Mouse (Mus musculus): ENCODE measurements at regions not wholly inside any gene's neighbourhood (a gene's known extent, or its start where the extent isn't known, plus 50 kb on each side); places are given as distances from the start of the nearest gene placed in this dataset.

GRCm38 (mm10) chr1:83736428-83737117, 328.6 kb upstream of the Sphkap start:
- no peak for DNase-seq (ENCODE audit: low spot score)
- intact Hi-C loops (cut with DNase I): no loop called here

DNA sequence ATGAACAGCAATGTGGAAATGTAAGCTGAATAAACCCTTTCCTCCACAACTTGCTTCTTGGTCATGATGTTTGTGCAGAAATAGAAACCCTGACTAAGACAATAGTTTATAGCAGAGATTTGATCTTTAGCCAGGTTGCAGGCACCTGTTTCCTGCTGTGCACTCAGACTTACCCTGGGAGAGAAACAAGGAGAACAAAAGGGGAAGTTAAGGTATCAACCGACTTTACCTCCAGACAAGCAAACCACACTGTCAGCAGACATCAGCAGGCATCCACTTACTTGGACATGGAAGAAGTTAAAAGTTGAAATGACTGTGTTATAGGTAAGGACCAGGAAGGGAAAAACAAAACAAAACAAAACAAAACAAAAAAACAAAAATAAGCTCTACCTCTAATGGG, 323.7 kb upstream of the Sphkap start:
- DNase-seq (ENCODE audit: low spot score): no peak
- intact Hi-C loops (cut with DNase I): no loop called here

DNA sequence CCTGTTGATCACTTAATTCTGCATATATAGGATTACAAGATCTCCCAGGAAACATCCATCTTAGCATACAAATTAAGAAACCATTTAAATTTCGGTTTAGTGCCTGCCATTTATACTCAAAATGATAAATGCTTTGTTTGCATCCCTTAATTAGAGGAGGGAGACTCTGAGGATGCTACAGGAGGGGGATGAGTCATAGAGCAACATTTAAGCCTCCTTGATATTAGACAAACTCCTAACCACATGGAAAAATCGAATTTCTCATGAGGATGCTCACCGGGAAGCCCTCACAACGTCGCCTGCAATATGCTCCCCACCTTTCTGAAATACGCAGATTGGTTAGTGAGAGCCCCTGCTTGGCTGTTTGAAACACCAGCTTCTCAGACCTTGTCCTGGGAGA, 320.8 kb upstream of the Sphkap start:
- intact Hi-C loops (cut with DNase I): loop anchor here (5.0 kb wide), 1 partner anchor 853 kb away; no protein-coding TSS in a partner anchor
- no peak for DNase-seq (ENCODE audit: low spot score)

- intact Hi-C loops (cut with DNase I): loop anchor here (5.0 kb wide), 1 partner anchor 854 kb away; no protein-coding TSS in a partner anchor
- no peak for DNase-seq (ENCODE audit: low spot score)
These were observed 319.9 kb upstream of the Sphkap start for GRCm38 (mm10) chr1:83727938-83728337.

DNA sequence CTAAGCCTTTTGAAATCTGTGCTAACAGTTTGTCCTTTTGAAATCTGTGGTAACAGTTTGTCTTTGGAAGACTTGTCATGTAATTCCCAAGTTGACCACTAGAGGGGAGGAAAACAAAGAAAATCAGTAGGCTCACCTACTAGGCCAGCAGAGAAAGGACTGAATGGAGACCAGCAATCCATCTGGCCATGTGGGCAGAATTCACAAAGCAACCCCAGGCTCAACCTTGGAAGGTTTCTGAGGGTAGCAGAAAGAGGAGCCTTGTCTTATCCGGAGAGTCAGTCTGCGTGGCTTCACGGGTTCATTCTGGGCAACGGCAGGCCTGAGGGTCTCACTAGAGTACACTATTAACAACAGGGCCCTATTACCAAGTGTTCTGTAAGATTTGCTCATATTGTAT, 319.2 kb upstream of the Sphkap start:
- no peak for DNase-seq (ENCODE audit: low spot score)
- intact Hi-C loops (cut with DNase I): loop anchor here (5.0 kb wide), 1 partner anchor 855 kb away; no protein-coding TSS in a partner anchor

DNA sequence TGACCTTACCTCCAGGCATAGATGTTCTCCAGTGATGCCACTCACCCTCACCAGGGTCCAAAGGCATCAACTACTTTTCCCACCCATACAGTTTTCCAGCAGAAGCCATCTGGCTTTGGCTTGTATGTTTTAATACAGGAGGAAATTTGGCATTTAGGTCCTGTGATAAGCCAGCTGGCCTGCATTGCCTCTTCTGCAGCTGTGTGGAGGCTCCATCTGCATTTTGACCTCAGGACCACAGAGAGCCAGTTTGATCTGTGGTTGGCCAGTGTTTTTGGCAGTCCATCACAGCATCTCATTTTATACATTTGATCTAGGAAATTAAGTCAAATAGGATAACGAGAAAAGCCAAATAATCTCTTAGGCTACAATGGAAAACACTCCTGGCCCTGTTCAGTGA, 315.1 kb upstream of the Sphkap start:
- intact Hi-C loops (cut with DNase I): no loop called here
- DNase-seq (ENCODE audit: low spot score): no peak

GRCm38 (mm10) chr1:83720166-83720565, 312.2 kb upstream of the Sphkap start:
- intact Hi-C loops (cut with DNase I): no loop called here
- no peak for DNase-seq (ENCODE audit: low spot score)

GRCm38 (mm10) chr1:83717056-83717455, 309.1 kb upstream of the Sphkap start:
- no peak for DNase-seq (ENCODE audit: low spot score)
- intact Hi-C loops (cut with DNase I): loop anchor here (2.0 to 10.0 kb wide), 3 partner anchors 312 to 650 kb away; partner anchors contain the start of gene Sphkap

- DNase-seq (ENCODE audit: low spot score): no peak
- intact Hi-C loops (cut with DNase I): no loop called here
These were observed 293.9 kb upstream of the Sphkap start for GRCm38 (mm10) chr1:83701696-83702404.

- DNase-seq (ENCODE audit: low spot score): no peak
These were observed 289.4 kb upstream of the Sphkap start for GRCm38 (mm10) chr1:83697422-83697821.

GRCm38 (mm10) chr1:83685221-83685620, 277.2 kb upstream of the Sphkap start:
- no peak for DNase-seq (ENCODE audit: low spot score)
- intact Hi-C loops (cut with DNase I): no loop called here

More at GRCm38 (mm10) chr1:83697422-83697821, 289.4 kb upstream of the Sphkap start:
- intact Hi-C loops (cut with DNase I): no loop called here

GRCm38 (mm10) chr1:83665326-83665725, 257.3 kb upstream of the Sphkap start:
- intact Hi-C loops (cut with DNase I): no loop called here
- no peak for DNase-seq (ENCODE audit: low spot score)

DNA sequence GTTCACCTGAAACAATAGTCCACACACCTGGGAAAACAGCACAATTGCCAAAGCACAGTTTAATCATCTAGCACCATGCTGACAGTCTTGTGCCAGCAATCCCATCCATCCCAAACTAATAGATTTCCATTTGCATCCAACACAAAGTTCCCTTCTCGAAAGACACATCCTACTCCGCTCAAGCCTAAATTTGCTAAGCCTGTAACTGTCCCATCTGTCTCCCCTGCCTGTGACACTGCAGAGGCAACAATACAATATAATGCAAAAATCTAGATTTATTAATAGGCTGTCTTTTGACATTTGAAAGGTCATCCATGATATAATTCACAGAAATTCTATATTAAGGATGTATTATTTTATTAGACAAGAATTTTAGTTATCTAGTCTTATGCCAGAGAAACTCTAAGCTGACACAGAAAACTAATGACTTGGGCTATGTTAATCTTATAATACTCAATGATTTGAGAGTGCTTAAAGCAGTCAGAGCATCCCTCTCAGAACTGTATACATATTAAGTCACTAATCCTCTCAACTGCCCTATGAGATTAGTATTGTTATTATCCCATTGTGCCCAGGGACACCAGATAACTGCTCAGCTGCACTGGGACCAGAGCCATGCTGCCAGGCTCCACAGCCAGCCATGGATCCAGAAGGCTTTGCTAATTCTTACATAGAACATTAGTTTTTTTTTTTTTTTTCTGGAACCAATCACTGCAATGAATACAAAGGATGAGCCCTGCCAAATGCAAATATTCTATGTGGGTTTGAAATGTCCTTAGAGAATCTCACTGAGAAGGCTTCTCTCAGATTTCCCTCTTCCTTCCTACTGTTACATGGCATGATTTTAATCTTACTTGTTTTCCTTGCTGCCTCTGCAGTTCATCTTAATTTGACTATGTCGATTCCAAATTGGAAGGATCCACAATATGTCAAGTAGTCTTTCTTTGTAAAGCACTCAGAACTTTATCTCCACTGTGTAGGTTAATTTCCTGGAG, 254.1 kb upstream of the Sphkap start:
- intact Hi-C loops (cut with DNase I): no loop called here
- no peak for DNase-seq (ENCODE audit: low spot score)

DNA sequence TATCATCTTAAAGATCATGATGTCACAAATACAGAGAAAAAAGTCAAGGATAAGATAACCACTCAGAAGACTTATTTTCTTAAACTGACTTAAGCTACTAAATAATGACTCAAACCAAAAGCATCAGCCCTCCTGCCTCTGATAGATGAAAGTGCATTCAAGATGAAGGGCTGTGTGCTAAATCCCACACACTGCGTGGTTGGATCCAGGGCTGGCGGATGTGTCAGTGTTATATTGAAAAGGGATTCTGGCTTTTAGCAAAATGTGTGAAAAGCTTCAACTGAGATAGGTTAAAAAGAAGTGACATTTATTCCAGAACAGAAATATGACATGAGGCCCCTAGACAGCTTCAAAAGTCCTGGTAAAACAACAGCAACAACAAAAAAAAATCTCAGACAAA, 245.7 kb upstream of the Sphkap start:
- no peak for DNase-seq (ENCODE audit: low spot score)
- intact Hi-C loops (cut with DNase I): no loop called here

DNA sequence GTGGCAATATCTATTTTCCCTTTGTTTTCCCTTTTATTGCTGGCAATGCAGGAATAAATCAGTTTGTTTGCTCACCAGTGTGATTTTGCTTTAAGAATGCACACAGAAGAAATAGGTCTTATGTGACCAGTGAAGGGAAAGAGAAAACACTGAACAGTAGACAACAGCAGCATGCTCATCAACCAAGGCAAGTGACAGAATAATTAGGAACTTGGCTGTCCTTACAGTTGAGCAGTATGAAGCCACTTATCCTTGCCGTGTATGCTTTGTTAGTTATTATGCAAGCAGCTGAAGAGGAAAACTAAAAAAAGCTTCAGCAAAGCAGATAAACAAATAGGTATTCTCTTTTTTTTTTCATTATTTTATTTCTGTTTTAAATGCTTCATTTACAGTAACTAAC, 237.6 kb upstream of the Sphkap start:
- intact Hi-C loops (cut with DNase I): no loop called here

GRCm38 (mm10) chr1:83642656-83643055, 234.7 kb upstream of the Sphkap start:
- intact Hi-C loops (cut with DNase I): no loop called here
- no peak for DNase-seq (ENCODE audit: low spot score)

More for the DNA sequence above, 237.6 kb upstream of the Sphkap start:
- DNase-seq (ENCODE audit: low spot score): no peak

- intact Hi-C loops (cut with DNase I): no loop called here
- no peak for DNase-seq (ENCODE audit: low spot score)
These were observed 228.1 kb upstream of the Sphkap start for GRCm38 (mm10) chr1:83636051-83636450.

- intact Hi-C loops (cut with DNase I): no loop called here
- DNase-seq (ENCODE audit: low spot score): no peak
These were observed 223.8 kb upstream of the Sphkap start for GRCm38 (mm10) chr1:83631798-83632197.

- intact Hi-C loops (cut with DNase I): no loop called here
- DNase-seq (ENCODE audit: low spot score): no peak
These were observed 223.4 kb upstream of the Sphkap start for GRCm38 (mm10) chr1:83631394-83631793.

DNA sequence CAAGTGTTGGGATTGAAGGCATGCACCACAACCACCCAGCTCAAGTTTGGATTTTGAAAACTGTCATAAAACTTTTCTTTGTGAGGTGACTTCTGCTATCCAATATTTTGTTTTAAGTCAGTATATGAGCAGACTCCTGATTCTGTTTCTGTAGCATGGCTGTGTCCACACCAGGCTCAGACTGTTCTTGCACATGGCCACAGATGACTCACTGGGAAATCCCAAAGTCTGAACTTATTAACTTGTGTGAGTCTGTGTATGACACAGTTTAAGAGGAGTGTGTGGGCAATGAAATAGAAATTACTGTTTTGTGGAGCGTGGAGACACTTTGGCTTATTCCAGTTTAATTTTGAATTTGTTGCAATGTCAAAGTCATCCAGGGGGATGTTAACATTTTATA, 179.3 kb upstream of the Sphkap start:
- no peak for DNase-seq (ENCODE audit: low spot score)
- intact Hi-C loops (cut with DNase I): no loop called here
